Mouse (Mus musculus) lung, postnatal 36 days (tissue): Measurements from ENCODE around the gene Mapk3.
A peak's percentile ranks its signal among the peaks of the same experiment; 100 is the strongest.
"Not testable (repeated sequence)": the region's sequence is repeated elsewhere in the genome, so short reads cannot be mapped to it uniquely, and the experiment has no call there.

Source experiments
- DNase-seq: peaks from one replicate; pipeline ENCODE4 v3.0.0; 2022; ENCODE audit warnings: mixed read lengths

The Mapk3 gene

DNA sequence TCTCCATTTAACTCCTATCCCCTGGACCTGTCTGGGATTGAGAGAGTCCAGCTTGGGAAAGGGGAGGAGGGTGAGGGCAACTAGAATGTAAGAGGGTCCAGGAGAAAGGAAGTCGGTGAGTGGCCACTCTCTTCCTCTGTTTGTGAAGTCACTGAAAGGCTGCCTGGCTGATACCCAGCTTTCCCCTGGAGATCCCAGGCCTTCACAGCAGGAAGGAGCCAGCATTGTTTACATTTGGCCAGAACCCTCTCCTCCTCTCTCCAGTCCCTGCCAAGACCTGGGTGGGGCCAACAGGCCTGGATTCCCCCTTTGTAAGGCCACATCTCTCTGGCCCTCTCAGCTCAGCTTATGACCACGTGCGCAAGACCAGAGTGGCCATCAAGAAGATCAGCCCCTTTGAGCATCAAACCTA, 996 bp downstream of the Mapk3 start:
- DNase-seq: peak; percentile 95

DNA sequence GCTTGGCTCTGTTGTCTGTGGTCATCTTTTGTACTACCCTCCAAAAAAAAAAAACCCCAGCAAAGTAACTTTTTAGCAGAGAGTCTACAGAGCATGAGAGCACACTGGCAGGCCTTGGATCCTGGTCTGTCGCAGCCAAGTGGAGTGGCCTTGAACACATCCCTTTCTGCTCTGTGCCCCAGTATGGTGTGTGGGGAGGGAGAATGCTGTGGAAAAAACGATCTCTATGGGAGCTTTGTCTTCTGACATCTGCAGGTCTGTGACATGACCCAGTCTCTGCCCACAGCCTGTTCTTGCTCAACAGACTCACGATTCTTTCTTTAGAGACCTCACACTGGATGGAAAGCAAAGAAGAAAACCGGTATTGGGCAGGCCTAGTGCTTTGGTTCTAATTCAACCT, 1.6 kb downstream of the Mapk3 start:
- no peak for DNase-seq

DNA sequence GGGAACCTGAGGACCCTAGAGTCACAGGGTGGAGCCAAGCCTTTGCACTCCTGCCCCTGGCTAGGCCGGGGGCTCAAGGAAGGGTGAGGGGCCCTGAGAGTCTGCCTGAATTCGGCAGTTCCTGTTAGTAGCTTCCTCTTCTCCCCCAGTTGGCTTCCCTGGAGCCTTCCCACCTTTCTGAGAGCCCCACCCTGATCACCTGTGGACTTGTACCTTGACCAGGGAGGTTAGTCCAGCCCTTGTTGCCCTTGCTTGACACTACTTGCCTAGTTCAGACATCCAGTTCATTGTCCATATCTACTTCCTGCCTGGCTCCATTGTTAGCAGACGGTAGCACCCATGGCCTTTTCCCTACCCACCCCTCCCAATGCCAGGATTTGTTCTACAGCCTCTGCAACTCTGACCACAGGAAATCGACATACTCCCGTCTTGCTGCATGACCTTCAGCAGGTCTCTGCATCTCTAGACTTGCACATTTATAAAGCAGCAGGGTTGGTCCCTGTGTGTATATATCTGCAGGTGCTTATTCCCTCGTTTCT, 2.2 kb downstream of the Mapk3 start:
- peak; percentile 56 for DNase-seq

DNA sequence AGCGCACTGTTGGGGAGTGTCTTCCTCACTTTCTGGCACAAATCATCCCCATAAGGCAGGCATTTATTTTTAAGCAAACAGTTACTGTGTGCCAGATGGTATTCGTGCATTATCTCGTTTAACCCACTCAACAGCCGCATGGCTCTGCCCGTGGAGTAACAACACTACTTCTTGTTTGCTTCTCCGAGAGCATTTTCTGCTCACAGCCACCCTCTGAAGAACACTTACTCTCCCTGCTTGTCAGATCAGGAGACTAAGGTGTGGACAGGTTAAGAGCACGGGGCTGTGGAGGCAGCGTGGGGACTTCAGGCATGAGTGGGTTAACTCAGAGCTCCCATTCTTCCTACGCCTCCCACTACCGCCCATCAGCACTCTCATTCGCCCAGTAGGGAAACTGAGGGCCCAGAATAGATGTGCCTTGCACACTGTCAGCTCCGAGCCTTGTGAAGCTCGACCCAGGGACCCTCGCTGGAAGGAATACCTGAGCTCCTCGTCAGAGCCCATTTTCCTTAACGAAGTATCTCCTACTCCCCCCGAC, 3.1 kb downstream of the Mapk3 start:
- DNase-seq: no peak

DNA sequence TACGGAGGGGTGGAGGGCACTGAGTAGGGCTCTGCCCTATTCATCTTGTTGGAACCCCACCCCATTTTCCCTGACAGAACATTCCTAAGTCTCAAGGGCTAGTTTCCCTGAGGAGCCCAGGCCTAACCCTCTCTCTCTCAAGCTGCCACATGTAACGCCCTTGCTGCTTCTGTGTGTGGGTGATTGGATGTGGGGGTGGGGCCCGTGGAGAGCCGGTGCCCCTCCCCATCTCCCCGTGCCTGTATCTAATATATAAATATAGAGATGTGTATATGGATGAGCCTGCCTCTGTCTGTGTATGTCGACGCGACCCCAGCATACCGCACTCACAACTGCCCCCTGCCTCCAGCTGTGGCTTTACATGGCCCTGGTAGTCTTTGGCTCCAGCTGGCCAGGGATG, 6.1 kb downstream of the Mapk3 start:
- DNase-seq: no peak

DNA sequence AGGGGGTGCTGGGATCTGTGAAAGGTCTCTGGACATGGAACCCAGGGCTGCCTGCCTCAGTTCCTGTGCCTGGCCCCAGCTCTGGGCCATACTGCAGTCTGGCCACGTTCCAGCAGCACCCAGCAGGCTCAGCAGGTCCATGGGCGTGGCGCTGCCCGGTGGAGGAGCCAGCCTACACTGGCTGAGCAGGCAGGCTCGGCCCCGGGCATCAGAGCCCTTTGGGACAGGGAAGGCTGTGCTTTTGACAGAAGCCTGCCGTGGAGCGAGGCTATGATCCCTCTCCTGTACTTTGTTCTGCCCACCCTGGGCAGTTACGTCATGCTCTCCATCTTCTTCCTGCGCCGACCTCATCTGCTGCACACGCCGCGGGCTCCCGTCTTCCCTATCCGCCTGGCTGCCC, 6.8 kb downstream of the Mapk3 start, which contains the start of gene Gdpd3:
Gene Gdpd3, plus strand, starts transcription at position 134 of the 400 bp plus-strand sequence.
- no peak for DNase-seq

DNA sequence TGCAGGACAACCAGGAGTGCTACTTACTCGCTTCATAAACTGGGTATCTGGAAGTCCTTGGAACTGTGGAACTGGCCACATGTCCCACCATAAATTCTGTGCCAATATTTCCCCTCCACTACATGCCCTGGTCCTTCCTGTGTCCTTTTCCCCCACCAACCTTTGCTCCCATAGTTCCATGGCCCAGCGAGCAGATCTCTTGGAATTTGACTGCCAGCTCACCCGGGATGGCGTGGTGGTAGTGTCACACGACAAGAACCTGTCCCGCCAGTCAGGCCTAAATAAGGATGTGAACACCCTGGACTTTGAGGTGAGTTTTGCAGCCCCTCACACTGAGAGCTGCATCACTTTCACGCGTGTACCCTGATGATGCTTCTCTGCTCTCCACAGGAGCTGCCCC, 7.6 kb downstream of the Mapk3 start:
- no peak for DNase-seq

DNA sequence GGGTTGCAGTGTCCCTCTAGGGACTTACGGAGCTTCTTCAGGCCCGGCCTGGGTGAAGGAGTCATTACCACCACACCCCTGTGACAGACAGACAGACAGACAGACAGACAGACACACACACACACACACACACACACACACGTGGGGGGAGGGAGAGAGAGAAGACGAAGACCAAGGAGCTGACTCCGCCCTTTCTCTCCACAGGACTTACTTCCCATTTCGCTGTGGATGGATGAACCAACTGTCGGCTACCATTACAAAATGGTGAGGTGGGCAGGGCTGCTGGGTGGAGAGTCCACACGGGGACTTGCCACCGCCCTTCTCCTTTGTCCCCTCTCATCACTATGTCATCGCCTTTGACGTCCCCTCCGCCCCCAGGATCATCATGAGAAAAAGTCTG, 11.4 kb downstream of the Mapk3 start:
- peak; percentile 68 for DNase-seq

DNA sequence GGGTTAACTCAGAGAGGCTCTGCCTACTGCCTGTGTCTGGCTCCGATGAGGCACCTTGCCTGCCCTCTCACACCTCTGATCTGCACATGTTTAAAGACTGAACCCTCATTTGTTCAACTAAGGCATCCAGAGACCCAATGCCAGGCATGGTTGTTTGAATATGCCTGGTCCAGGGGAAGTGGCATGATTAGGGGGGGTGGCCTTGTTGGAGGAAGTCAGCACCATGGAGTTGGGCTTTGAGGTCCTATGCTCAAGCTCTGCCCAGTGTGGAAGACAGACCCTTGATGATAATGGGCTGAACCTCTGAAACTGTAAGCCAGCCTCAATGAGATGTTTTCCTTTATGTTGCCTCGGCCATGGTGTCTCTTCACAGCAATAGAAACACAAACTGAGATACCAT, 13.9 kb downstream of the Mapk3 start:
- no peak for DNase-seq

DNA sequence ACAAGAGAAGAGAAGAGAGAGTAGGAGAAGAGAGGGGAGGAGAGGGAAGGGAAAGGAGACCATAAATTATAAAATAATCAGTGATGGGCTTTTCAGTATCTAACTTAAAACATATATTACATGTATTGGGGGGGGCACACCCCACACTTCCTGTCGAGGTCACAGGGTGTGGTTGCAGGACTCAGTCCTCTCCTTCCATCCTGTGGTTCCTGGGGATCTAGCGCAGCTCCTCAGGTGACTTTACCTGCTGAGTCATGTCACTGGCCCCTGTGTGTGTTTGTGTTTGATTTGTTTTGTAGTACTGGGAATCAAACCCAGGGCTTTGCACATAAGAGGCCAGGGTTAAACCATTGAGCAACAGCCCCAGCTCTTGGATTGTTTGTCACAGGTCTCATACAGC, 15.1 kb downstream of the Mapk3 start:
- DNase-seq: no peak

DNA sequence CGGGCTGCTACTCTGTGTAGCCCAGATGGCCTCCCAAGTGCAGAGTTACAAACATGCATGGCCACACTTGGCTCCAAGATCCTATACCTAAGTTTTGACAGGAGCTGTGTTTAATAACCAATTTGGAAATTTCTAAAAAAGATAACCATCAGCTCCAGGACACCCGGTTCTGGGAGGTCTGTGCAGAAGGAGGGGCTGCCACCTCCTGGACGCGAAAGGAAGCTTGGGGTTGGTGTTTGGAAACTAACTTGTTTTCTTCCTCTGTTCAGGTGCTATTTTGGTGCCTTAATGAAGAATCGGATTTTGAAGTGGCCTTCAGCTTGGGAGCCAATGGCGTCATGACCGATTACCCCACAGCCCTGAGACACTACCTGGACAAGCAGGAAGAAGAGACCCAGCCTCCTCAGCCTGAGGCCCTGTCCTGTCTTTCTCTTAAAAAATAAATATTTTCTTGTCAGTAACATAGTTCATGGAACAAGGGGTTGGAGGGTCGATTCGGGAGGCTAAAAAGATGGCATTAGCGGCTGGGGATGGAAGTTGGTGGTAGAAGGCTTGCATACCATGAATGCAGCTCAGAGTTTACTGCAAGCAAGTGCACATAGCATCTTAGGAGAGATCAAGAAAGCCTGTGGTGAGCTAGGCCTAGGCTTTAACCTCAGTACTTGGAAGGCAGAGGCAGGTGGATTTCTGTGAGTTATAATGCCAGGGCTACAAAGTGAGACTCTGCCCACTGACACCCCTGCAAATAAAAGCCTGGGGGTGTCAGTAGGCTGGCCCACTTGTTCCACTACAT, 16.0 kb downstream of the Mapk3 start:
- no peak for DNase-seq

DNA sequence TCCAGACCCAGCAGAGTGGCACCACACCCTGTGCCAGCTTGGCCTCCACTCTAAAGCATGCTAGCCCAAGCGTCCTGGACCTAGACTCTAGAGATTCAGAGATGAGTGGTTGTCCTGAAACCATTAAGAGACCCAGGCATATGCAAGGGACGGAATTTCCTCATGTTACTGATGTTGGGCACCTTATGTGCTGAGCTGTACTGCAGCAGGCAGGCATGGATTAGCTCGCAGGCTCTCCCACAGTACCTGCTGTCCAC, 16.5 kb downstream of the Mapk3 start:
- DNase-seq: peak; percentile 64

DNA sequence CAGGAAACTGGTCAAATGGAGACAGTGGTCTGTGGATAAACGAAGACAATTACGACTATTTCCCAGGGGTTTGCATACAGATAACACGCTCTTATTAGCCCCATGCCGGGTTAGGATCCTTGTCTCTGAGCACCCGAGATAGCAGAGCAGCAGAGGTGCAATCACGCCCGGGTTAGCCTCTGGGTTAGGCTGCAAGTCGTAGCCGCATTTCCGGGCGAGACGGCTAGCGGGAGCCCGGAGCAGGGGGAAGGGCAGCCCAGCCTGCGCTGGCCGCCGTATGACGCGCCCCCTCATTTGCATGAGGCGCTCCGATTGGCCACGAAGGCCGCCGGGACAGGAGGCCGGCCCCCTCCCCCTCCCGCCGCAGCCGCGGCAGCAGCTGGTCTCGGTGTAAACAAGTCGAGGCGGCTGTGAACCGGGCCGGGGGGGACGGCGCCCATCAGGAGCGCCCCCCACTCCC, 17.2 kb downstream of the Mapk3 start, which contains the start of gene Ypel3:
Gene Ypel3, plus strand, starts transcription at position 358 of the 460 bp plus-strand sequence.
- DNase-seq: peak; percentile 97

DNA sequence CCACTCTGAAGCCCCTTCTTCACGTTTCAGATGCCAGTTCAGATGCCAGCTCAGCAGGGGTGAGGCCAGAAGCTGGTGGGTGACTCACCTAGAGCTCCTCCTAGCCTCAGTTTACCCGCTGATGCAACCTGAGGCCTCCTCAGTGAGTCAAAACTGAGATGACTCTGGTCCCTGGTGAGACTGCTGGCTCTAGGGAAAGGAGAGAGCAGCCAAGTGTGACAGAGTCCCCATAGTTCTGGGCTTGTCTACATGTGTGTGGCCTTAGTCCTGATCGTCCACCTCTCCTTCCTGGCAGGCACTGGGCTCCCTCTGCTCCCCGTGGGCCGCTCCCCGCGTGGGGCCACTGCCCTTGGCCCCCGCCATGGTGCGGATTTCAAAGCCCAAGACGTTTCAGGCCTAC, 18.1 kb downstream of the Mapk3 start:
- no peak for DNase-seq

DNA sequence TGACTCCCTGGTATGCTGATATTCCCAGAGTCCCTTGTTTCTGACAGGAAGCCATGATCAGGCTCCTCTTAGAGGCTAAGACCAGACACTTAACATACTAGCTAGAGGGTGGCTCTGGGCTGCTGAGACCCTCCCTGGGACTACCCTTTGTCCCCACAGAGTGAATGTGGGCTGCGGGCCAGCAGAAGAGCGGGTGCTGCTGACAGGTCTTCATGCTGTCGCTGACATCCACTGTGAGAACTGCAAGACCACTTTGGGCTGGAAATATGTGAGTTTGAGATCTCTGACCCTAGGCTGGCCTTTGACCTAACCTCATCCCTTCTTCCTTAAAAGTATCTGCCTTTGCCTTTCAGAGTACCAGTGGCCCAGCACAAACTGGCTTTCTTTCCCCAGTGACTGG, 18.7 kb downstream of the Mapk3 start:
- DNase-seq: no peak

DNA sequence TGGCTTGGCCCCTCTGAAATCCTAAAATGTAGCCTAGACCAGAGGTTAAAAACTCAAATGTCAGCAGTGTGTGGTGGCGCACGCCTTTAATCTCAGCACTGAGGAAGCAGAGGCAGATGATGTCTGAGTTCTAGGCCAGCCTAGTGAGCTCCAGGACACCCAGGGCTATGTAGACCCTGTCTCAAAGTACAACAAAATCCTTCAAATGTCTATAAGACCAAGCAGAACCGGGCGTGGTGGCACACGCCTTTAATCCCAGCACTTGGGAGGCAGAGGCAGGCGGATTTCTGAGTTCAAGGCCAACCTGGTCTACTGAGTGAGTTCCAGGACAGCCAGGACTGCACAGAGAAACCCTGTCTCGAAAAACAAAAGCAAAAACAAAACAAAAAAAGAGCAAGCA, 19.7 kb downstream of the Mapk3 start:
- not testable (repeated sequence) for DNase-seq

DNA sequence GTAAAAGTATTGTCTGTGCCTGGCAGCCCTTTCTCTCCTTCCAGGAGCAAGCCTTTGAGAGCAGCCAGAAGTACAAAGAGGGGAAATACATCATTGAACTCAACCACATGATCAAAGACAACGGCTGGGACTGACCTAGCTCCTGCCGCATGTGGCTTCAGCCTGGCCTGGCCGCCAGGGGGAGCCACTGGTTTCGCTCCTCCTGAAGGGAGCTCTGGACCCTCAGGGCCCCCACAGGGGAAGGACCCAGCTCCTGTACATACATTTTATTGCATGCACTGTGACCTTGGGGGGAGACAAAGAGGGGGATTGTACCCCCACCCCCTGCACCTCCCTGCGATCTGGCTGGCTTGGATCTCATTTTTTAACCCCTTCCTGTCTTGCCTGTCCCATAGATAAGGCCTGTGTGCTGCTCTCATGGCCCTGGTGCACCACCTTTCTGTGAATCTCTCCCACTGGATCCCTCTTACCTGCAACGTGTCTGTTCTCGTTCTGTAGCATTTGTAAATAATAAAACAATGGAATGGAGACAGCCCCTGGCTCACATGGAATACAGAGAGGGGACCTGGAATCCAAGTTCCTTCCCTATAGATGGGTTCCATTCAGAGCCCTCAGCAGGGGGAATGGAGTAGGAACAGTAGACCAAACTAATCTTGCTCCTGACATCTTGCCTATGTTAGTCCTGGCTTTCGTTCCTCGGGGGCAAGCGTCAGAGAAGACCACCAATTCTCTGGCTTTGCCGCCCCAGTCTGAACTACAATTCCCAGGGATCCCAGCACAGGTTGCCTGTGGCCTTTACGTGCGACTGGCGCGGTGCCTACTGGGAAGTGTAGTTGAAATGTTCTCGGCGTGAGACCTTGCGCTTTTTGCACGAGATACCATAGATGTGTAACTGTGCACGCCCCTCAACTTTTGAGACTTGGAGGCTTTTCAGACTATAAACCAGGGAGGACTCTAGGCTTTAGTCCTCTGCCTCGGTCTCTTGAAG, 20.9 kb downstream of the Mapk3 start:
- DNase-seq: peak; percentile 91

DNA sequence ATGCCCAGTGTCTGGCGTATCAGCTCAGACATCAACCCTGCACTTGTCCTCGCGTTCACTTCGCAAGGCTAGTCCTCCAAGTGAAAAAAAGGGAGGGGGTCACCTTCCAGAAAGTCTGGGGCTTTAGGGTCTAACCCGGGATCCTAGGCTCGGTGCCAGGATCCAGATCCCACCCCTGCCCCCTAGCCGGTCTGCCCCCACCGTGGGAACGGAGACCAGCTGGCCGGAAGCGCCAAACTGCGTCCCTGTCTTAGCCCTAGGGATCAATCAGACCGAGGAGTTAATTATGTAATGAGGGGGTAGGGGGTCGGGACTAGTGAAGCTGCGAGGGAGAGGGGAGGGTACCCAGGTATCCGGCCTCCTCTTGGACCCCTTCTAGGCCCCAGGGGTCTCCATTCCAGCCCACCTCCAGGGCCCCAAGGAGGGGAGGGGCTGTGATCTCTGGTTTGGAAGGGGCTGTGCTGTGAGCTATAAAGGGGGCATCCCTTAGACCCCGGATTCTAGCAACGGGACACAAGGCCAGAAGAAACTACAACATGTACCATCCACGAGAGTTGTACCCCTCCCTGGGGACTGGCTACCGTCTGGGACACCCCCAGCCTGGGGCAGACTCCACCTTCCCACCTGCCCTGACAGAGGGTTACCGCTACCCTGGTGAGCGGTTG, 21.7 kb downstream of the Mapk3 start, which contains the start of gene Tbx6:
Gene Tbx6, plus strand, starts transcription at position 513 of the 665 bp plus-strand sequence.
- no peak for DNase-seq

DNA sequence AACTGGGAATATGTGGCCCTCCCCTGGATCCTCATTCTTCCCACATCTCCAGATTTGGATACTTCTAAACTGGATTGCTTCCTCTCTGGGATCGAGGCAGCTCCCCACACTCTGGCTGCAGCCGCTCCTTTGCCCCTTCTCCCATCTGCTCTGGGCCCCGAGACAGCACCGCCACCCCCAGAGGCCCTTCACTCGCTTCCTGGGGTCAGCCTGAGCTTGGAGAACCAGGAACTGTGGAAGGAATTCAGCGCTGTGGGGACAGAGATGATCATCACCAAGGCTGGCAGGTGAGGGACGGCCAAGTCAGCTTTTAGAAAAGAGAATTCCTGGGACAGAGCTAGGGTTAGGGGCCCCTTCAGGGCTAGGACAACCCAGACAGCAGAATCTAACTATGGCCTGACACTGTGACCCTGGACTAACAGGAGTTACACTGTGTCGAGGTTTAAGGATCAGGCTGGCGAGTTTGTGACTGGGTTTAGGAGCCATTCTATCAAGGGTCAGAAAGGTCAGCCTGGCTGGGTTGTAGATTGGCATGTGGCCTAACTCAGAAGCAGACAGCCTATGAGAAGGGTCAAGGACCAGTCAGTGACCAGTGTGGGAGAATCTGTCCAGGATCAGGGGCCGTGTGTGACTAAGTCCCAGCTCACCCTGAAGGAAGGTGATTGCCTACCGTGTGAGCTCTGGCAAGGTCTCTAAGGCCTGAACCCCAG, 22.4 kb downstream of the Mapk3 start:
- DNase-seq: no peak

DNA sequence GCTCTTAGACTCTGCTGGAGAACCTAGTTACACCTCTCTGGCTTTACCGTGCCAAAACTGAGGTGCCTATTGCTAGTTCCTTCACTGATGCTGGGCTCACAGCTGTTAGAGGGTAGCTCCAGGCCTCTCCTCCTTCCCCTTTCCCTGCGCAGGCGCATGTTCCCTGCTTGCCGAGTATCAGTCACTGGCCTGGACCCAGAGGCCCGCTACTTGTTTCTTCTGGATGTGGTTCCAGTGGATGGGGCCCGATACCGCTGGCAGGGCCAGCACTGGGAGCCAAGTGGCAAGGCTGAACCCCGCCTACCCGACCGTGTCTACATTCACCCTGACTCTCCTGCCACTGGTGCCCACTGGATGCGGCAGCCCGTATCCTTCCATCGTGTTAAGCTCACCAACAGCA, 23.3 kb downstream of the Mapk3 start:
- no peak for DNase-seq

DNA sequence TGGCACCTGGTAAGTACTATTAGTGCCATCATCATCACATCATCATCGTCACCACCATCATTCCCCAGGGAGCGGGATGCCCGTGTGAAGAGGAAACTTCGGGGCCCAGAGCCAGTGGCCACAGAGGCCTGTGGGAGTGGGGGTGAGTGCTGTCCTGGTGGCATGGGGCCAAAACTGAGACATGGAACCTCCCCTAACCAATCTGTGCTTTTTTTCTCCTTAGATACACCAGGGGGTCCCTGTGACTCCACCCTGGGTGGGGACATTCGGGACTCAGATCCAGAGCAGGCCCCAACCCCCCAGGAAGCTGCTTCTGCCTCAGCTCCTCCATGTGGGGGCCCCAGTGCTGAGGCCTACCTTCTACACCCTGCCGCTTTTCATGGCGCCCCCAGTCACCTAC, 25.1 kb downstream of the Mapk3 start:
- no peak for DNase-seq

DNA sequence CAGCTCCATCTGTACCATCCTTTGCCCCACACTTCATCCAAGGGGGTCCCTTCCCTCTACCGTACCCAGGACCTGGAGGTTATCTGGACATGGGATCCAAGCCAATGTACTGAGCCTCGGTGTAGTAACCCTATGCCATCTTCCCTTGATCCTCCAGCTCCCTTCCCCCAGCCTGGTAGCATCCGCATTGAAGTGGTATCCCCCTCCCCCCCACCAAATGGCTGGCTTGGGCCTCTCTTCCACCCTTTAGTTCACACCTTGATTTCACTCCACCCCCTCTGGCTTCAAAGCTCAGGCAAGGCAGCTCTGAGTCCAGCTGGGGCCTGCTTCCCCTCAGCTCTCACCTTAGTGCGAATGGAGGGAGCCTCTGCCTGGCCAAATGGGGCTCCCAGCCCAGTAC, 25.7 kb downstream of the Mapk3 start:
- no peak for DNase-seq
